Mouse (Mus musculus) olfactory bulb, adult 2 months (tissue): ENCODE results near the gene Ifnar1. TPM values are rescaled to one million over a fixed set of nuclear protein-coding genes. Genes with fewer than 3 reads are reported as not detected.

Experiments
- H3K27ac ChIP-seq: fragments of 200-500 bp; 2 replicates; pipeline ENCODE4 v1.5.1; 2012; ENCODE audit warnings: low read depth, low read length; ENCODE audit not compliant: insufficient read depth
- H3K4me1 ChIP-seq: fragments of 200-500 bp; 2 replicates; pipeline ENCODE4 v1.6.1; 2012; ENCODE audit warnings: low read length; ENCODE audit not compliant: control insufficient read depth, insufficient read depth
- H3K4me3 ChIP-seq: fragments of 200-500 bp; 2 replicates; pipeline ENCODE4 v1.5.1; 2012; ENCODE audit warnings: mild to moderate bottlenecking, low read depth, low read length, moderate library complexity; ENCODE audit not compliant: insufficient read depth
- CTCF ChIP-seq: fragments of 200-500 bp; IDR thresholded peaks from 2 replicates; pipeline ENCODE4 v1.5.1; 2012; ENCODE audit warnings: low read depth, mild to moderate bottlenecking, low read length, moderate library complexity; ENCODE audit not compliant: insufficient read depth
- POLR2A ChIP-seq: fragments of 200-500 bp; IDR thresholded peaks from 2 replicates; pipeline ENCODE4 v1.6.1; 2012; ENCODE audit warnings: mild to moderate bottlenecking, low read depth, low read length, moderate library complexity; ENCODE audit not compliant: insufficient read depth
- WGBS: fragments of 180-500 bp; shearing (Covaris S2); methylation state at CpG from one replicate; pipeline ENCODE4 v1.1.7; 2018; 5-methylcytosine and 5-hydroxymethylcytosine counted together
- polyA plus RNA-seq: library from polyadenylated mRNA; stranded (reverse); fragments of >200 nt; gene quantifications from 2 replicates; pipeline ENCODE4 v1.2.4, GENCODE M21; 2012; ENCODE audit warnings: low replicate concordance; ENCODE audit not compliant: missing spikeins, insufficient read depth, insufficient read length

The Ifnar1 gene
- polyA plus RNA-seq, 1 experiment = not detected

- H3K4me3 ChIP-seq = no peak overlapping the region
- WGBS = 94% methylated on average over 3 of the region's 3 CpGs
- H3K4me1 ChIP-seq = peaks cover 8% of the 10 kb centered on the region
- no peak for TF ChIP-seq CTCF
- TF ChIP-seq POLR2A = no peak
- H3K27ac ChIP-seq = no peak overlapping the region
These were observed 52.0 kb downstream of the Ifnar1 start for GRCm38 (mm10) chr16:91537065-91537464.

DNA sequence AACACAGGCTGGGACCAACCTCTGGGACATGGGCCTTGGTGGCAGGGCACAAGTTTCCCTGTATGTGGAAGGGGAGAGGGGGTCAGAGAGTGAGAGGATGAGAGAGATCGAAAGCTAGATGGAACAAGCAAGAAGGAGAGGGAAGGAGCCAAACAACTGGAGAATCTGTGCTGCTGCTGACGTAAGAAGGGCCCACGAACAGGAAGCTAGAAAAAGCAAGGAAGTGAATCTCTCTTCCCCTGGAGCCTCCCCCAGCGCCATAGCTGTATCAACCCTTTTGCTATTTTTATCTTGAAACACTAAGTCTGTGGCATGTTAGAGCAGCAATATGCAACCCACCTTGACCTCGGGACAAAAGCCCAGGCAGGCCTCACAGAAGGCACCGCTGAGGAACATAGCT is 53.0 kb downstream of the Ifnar1 start:
- Histone ChIP-seq H3K4me1 (peaks cover 6% of the 10 kb centered on the region), H3K4me3 (no peak overlapping the region), H3K27ac (no peak overlapping the region)
- WGBS = 80% methylated on average over 6 of the region's 6 CpGs
- no peak for TF ChIP-seq CTCF
- TF ChIP-seq POLR2A = no peak

GRCm38 (mm10) chr16:91538513-91538912 is 53.5 kb downstream of the Ifnar1 start:
- 74% methylated on average over 9 of the region's 9 CpGs for WGBS
- H3K27ac ChIP-seq = no peak overlapping the region

GRCm38 (mm10) chr16:91541573-91542081 is 56.6 kb downstream of the Ifnar1 start:
- TF ChIP-seq POLR2A = no peak
- TF ChIP-seq CTCF = no peak
- H3K4me3 ChIP-seq = no peak overlapping the region
- WGBS = 32% methylated on average over 10 of the region's 10 CpGs
- no peaks in the 10 kb centered on the region; the same call in 1 of the 2 replicates for H3K4me1 ChIP-seq
- no peak overlapping the region for H3K27ac ChIP-seq

More at GRCm38 (mm10) chr16:91538513-91538912, 53.5 kb downstream of the Ifnar1 start:
- no peak for TF ChIP-seq CTCF
- no peak for TF ChIP-seq POLR2A
- no peak overlapping the region for H3K4me3 ChIP-seq
- peaks cover 2% of the 10 kb centered on the region for H3K4me1 ChIP-seq

DNA sequence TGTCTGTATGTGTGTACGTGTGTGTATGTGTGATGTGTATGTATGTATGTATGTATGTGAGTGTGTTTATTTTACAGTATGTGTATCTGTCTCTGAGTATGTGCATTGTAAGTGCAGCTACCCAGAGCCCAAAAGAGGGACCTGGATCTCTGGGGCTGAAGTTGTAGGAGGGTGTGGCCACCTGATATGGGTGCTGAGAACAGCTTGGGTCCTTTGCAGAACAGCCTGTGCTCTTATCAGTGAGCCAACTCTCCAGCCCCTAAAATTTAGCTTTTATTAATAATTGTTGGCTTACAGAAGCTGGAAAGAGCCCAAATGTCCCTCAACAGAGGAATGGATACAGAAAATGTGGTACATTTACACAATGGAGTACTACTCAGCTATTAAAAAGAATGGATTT is 58.6 kb downstream of the Ifnar1 start:
- H3K4me3 ChIP-seq = no peak overlapping the region
- H3K4me1 ChIP-seq = no peaks in the 10 kb centered on the region; the same call in 1 of the 2 replicates
- TF ChIP-seq POLR2A = no peak
- no peak for TF ChIP-seq CTCF
- H3K27ac ChIP-seq = no peak overlapping the region
- 100% methylated on average over 1 of the region's 1 CpGs for WGBS

- Histone ChIP-seq H3K27ac (no peak overlapping the region), H3K4me3 (no peak overlapping the region), H3K4me1 (no peaks in the 10 kb centered on the region; the same call in 1 of the 2 replicates)
- TF ChIP-seq CTCF (no peak), POLR2A (no peak)
- WGBS = 84% methylated on average over 10 of the region's 10 CpGs
These were observed 60.7 kb downstream of the Ifnar1 start for GRCm38 (mm10) chr16:91545597-91546281.

DNA sequence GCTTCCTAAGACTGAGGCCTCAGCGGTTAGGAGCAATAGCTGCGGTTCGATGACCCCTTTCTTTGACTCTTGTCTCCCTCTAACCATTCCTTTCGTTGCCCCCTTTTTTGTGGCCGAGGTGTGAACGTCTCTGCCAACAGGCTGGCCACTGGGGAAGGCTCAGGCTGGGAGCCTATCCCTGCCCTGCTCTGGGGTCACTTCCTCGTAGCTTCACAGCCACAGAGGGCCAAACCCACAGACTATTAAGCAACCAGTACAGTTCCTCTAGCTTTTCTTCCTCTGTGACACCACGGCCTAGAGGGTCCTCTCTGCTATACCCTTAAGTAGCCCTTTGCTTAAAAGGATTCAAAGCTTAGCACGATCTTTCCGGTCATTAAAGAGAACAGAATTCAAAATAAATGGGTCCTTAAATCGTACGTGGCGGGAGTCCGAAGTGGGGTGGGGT is 61.4 kb downstream of the Ifnar1 start:
- Histone ChIP-seq H3K4me1 (no peaks in the 10 kb centered on the region; the same call in 1 of the 2 replicates), H3K27ac (no peak overlapping the region), H3K4me3 (peak overlapping the region; percentile 88)
- TF ChIP-seq POLR2A (no peak), CTCF (no peak)
- WGBS = 46% methylated on average over 14 of the region's 14 CpGs

DNA sequence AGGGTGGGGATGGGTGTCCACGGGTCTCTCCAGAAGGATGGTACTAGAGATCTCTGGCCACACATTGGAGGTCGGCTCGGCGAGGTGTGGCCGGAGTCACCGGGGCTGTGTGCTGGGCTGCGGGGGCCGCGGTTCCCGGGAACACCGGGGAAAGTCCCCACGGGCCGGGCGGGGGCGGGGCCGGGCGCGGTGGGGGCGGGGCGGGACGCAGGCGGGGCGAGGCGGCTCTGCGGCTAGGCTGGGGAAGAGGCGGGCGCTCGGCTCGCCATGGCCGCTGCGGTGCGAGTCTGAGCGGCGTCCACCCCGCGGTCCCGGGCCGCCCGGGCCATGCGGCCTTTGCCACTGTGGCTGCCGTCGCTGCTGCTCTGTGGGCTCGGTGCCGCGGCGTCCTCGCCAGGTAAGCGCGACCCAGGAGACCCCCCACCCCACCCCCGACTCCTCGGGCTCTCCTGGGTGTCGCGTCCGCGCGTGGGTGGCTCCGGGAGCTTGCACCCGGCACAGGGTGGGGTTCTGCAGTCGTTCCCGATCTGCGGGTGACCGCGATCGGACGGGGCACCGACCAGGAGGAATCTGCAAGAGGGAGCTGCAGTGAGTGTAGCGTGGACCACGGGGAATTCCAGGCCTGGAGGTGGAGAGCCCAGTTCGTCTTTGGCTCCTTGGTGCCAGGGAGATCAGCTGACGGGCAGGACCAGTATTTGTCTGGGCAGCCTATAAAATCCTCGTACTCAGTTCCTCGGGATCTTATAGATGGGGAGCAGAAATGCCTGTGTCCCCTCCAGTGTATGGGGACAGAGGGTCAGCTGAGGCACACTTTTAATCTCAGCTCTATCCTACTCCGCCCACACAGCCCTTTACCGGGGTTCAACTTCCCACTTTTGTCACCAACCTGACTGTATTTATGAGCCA is 62.1 kb downstream of the Ifnar1 start, which contains the start of gene Ifngr2:
TSS of gene Ifngr2 (plus strand) at position 237 of the 906 bp plus-strand sequence.
- 1% methylated on average over 64 of the region's 74 CpGs for WGBS
- Histone ChIP-seq H3K27ac (no peak within 1 kb of the TSS), H3K4me1 (no peaks in the 10 kb centered on the region; the same call in 1 of the 2 replicates), H3K4me3 (peak within 1 kb of the TSS; percentile 88)
- no peak for TF ChIP-seq POLR2A

DNA sequence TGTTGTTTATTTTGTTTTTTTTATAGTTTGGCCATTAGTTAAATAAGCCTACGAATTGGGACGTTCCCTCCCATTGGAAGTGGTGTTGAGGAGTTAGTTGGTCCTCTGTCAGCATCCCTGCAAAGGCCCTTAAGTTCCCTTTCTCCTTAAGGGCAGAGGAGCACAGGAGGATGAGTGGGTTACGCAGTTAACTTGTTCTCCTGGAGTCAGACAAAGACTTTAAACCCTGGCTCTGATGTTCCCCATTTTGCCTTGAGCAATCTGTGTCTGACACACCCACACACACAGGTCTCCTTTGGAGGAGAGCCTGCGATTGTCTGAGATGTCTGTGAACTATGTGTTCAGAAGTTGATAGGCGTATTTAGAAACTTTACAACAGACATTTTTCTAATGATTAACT is 62.9 kb downstream of the Ifnar1 start:
- TF ChIP-seq POLR2A (no peak), CTCF (no peak)
- 68% methylated on average over 5 of the region's 5 CpGs for WGBS
- Histone ChIP-seq H3K27ac (no peak overlapping the region), H3K4me1 (no peaks in the 10 kb centered on the region; the same call in 1 of the 2 replicates), H3K4me3 (0 out of 2 replicates have a peak overlapping the region, but pooled peaks have one; percentile 88)

- Histone ChIP-seq H3K4me1 (peaks cover 2% of the 10 kb centered on the region; the same call in 1 of the 2 replicates), H3K4me3 (no peak overlapping the region), H3K27ac (no peak overlapping the region)
- TF ChIP-seq CTCF (no peak), POLR2A (no peak)
- 62% methylated on average over 5 of the region's 5 CpGs for WGBS
These were observed 63.5 kb downstream of the Ifnar1 start for GRCm38 (mm10) chr16:91548586-91548985.
